Mouse (Mus musculus) thymus, adult 2 months (tissue): Measurements from ENCODE around the gene Nfe2l1. TPM values are rescaled to one million over a fixed set of nuclear protein-coding genes. Genes with fewer than 3 reads are reported as not detected.
"Not testable (repeated sequence)": the region's sequence is repeated elsewhere in the genome, so short reads cannot be mapped to it uniquely, and the experiment has no call there.

ENCODE experiments used
- DNase-seq: peaks from one replicate; pipeline ENCODE4 v3.0.0; 2021
- H3K27ac ChIP-seq: fragments of 200-500 bp; 2 replicates; pipeline ENCODE4 v1.5.1; 2012; ENCODE audit warnings: low read length, control low read depth; ENCODE audit not compliant: control insufficient read depth, insufficient read depth
- H3K27me3 ChIP-seq: fragments of 200-500 bp; 2 replicates; pipeline ENCODE4 v1.6.1; 2012; ENCODE audit warnings: mild to moderate bottlenecking, low read length, moderate library complexity, mixed read lengths; ENCODE audit not compliant: control insufficient read depth, insufficient read depth
- H3K36me3 ChIP-seq: fragments of 200-500 bp; 2 replicates; pipeline ENCODE4 v1.6.1; 2012; ENCODE audit warnings: mild to moderate bottlenecking, low read length, moderate library complexity; ENCODE audit not compliant: control insufficient read depth, insufficient read depth
- H3K4me1 ChIP-seq: fragments of 200-500 bp; replicated peaks from 2 replicates; pipeline ENCODE4 v1.6.1; 2012; ENCODE audit warnings: low read length; ENCODE audit not compliant: control insufficient read depth, insufficient read depth
- H3K4me3 ChIP-seq: fragments of 200-500 bp; 2 replicates; pipeline ENCODE4 v1.5.1; 2012; ENCODE audit warnings: mild to moderate bottlenecking, low read length, control low read depth, moderate library complexity; ENCODE audit not compliant: control insufficient read depth, insufficient read depth
- CTCF ChIP-seq: fragments of 200-500 bp; IDR thresholded peaks from 2 replicates; pipeline ENCODE4 v1.5.1; 2012; ENCODE audit warnings: mild to moderate bottlenecking, control low read depth, low read length, moderate library complexity, borderline replicate concordance; ENCODE audit not compliant: control insufficient read depth, poor library complexity, insufficient read depth; ENCODE audit errors: extremely low read depth
- POLR2A ChIP-seq: fragments of 200-500 bp; IDR thresholded peaks from 2 replicates; pipeline ENCODE4 v1.6.1; 2012; ENCODE audit warnings: mild to moderate bottlenecking, low read length, control low read depth, moderate library complexity; ENCODE audit not compliant: control insufficient read depth, poor library complexity, insufficient read depth; ENCODE audit errors: extremely low read depth
- WGBS: fragments of 180-500 bp; shearing (Covaris S2); methylation state at CpG from one replicate; pipeline ENCODE4 v1.1.7; 2018; 5-methylcytosine and 5-hydroxymethylcytosine counted together
- polyA plus RNA-seq: library from polyadenylated mRNA; depleted of rRNA; stranded (reverse); fragments of >200 nt; gene quantifications from 2 replicates; pipeline ENCODE4 v1.2.3, GENCODE M21; 2012

Gene Nfe2l1
- polyA plus RNA-seq, 1 experiment = 170 TPM

- TF ChIP-seq CTCF (no peak), POLR2A (no peak)
- 91% methylated on average over 9 of the region's 9 CpGs for whole genome bisulfite sequencing
- DNase-seq = no peak
- Histone ChIP-seq H3K4me1 (peaks cover 7% of the 10 kb centered on the region), H3K4me3 (no peak overlapping the region), H3K27ac (no peak overlapping the region), H3K27me3 (no peaks in the 10 kb centered on the region), H3K36me3 (no peaks in the 10 kb centered on the region)
Measured at GRCm38 (mm10) chr11:96786731-96787450, 42.9 kb downstream of the Nfe2l1 start.

- not testable (repeated sequence) for H3K27me3 ChIP-seq, H3K27ac ChIP-seq, H3K36me3 ChIP-seq, H3K4me1 ChIP-seq, H3K4me3 ChIP-seq
- DNase-seq = peak; percentile 74
- peak; percentile 40; the same call in 1 of the 2 replicates for TF ChIP-seq CTCF
- 30% methylated on average over 7 of the region's 7 CpGs for WGBS
Measured at GRCm38 (mm10) chr11:96784847-96785246, 44.9 kb downstream of the Nfe2l1 start.

GRCm38 (mm10) chr11:96781425-96781824 is 48.3 kb downstream of the Nfe2l1 start:
- Histone ChIP-seq H3K4me1 (peaks cover 7% of the 10 kb centered on the region), H3K27me3 (no peaks in the 10 kb centered on the region), H3K4me3 (no peak overlapping the region), H3K27ac (no peak overlapping the region), H3K36me3 (no peaks in the 10 kb centered on the region)
- WGBS = 90% methylated on average over 2 of the region's 2 CpGs
- no peak for DNase-seq
- TF ChIP-seq POLR2A (no peak), CTCF (no peak)

GRCm38 (mm10) chr11:96780306-96780705 is 49.5 kb downstream of the Nfe2l1 start:
- 98% methylated on average over 5 of the region's 5 CpGs for WGBS
- Histone ChIP-seq H3K27me3 (no peaks in the 10 kb centered on the region), H3K4me3 (no peak overlapping the region), H3K27ac (no peak overlapping the region), H3K4me1 (peaks cover 7% of the 10 kb centered on the region), H3K36me3 (no peaks in the 10 kb centered on the region)
- DNase-seq = no peak
- no peak for TF ChIP-seq CTCF
- TF ChIP-seq POLR2A = no peak

GRCm38 (mm10) chr11:96778061-96778627 is 51.6 kb downstream of the Nfe2l1 start:
- not testable (repeated sequence) for H3K27ac ChIP-seq, H3K4me1 ChIP-seq, H3K36me3 ChIP-seq, DNase-seq, H3K27me3 ChIP-seq
- H3K4me3 ChIP-seq = peak overlapping the region; percentile 52; the same call in 1 of the 2 replicates
- WGBS = 57% methylated on average over 10 of the region's 10 CpGs

GRCm38 (mm10) chr11:96776968-96777962 is 52.5 kb downstream of the Nfe2l1 start, which contains the start of gene Snx11:
TSS of gene Snx11 (minus strand) at chr11:96777559.
- H3K27me3 ChIP-seq = no peaks in the 10 kb centered on the region
- TF ChIP-seq POLR2A = peak; percentile 73
- TF ChIP-seq CTCF = peak; percentile 74; the same call in 1 of the 2 replicates
- peak within 1 kb of the TSS; percentile 52 for H3K4me3 ChIP-seq
- peaks cover 7% of the 10 kb centered on the region for H3K4me1 ChIP-seq
- H3K27ac ChIP-seq = no peak within 1 kb of the TSS
- 2% methylated on average over 59 of the region's 59 CpGs for WGBS
- peak; percentile 98 for DNase-seq
- H3K36me3 ChIP-seq = no peaks in the 10 kb centered on the region

- Histone ChIP-seq H3K27me3 (no peaks in the 10 kb centered on the region), H3K4me1 (peaks cover 7% of the 10 kb centered on the region), H3K4me3 (no peak overlapping the region), H3K27ac (no peak overlapping the region), H3K36me3 (no peaks in the 10 kb centered on the region)
- DNase-seq = no peak
- TF ChIP-seq POLR2A = no peak
- no peak for TF ChIP-seq CTCF
- WGBS = 73% methylated on average over 3 of the region's 3 CpGs
Measured at GRCm38 (mm10) chr11:96776068-96776467, 53.7 kb downstream of the Nfe2l1 start.
